Comparison of ENCODE assay signal across 26 mouse cellular contexts in the genomic region with DNA sequence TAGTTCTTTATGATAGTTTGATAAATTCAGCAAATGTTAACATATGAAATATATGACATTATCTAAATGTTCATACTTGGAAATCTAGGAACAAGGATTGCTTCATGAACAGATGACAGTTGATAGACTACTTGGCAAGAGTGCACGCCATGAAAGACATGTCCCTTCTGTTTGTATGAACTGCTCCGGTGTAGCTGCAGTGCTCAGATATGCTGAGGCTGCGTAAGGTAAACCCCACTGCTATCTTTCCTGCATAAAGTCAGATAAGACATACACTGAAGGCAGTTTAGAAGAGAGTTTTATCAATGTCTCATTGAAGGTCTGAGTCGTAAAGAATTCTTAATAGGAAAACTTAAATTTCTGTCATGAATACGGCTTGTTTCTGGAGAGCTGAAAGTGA. TPM values are rescaled to one million over a fixed set of nuclear protein-coding genes. Genes with fewer than 3 reads are reported as not detected.
DNase-seq lines count a peak whose midpoint lies in the region; ATAC-seq and TF ChIP-seq lines count a peak whose summit lies in the region.
"Had no signal": no experiment of that assay in that cellular context is flagged by ENCODE, and none has a peak within 500 bp of the region (broad histone marks: within the 10 kb centered on the region; RNA-seq: fewer than 3 reads in every experiment).

No protein-coding gene starts in this region.

- H3K4me1 ChIP-seq in MEL (ENCODE audit: control insufficient read depth in 1 of 2, insufficient read depth in 2 of 2, low read length in 2 of 2): peaks cover 10 to 14% of the 10 kb centered on the region in 2 experiments; a peak in 3 of 4 replicates
- peaks cover 8% of the 10 kb centered on the region; the same call in 1 of the 2 replicates for H3K4me1 ChIP-seq in liver, adult 2 months (ENCODE audit: control insufficient read depth, insufficient read depth, low read length)
- peaks cover 9% of the 10 kb centered on the region for H3K4me1 ChIP-seq in liver, embryonic 16.5 days (ENCODE audit: control insufficient read depth, low read depth, low read length)
- no peaks in the 10 kb centered on the region for H3K4me1 ChIP-seq in hindbrain, embryonic 16.5 days (ENCODE audit: control insufficient read depth, insufficient read depth, low read depth, low read length)
- H3K4me1 ChIP-seq: embryonic facial prominence, embryonic 15.5 days; forebrain, embryonic 10.5 days; heart, embryonic 15.5 days; hindbrain, embryonic 15.5 days; intestine, embryonic 15.5 days; limb, embryonic 13.5 days; midbrain, embryonic 12.5 days had no signal

- peak overlapping the region; percentile 21; the same call in 1 of the 2 replicates for H3K9ac ChIP-seq in MEL (ENCODE audit: control insufficient read depth, low read depth, low read length, poor library complexity, severe bottlenecking)
- H3K9ac ChIP-seq in liver, adult 2 months (ENCODE audit: low read depth, low read length): no peak overlapping the region
- 0 out of 2 replicates have a peak overlapping the region, but pooled peaks have one; percentile 14 for H3K9ac ChIP-seq in liver, embryonic 16.5 days (ENCODE audit: low read depth, low read length)
- no peak overlapping the region for H3K9ac ChIP-seq in hindbrain, embryonic 16.5 days (ENCODE audit: low read depth, low read length)
- H3K9ac ChIP-seq: embryonic facial prominence, embryonic 15.5 days; forebrain, postnatal 0 days; heart, embryonic 15.5 days; hindbrain, embryonic 15.5 days; intestine, embryonic 15.5 days; limb, embryonic 13.5 days; midbrain, embryonic 12.5 days had no signal

- 63% methylated on average over 5 of the region's 5 CpGs for WGBS in liver, adult 2 months
- 21% methylated on average over 5 of the region's 5 CpGs for WGBS in liver, embryonic 16.5 days (ENCODE audit: insufficient replicate concordance)
- 95% methylated on average over 5 of the region's 5 CpGs for WGBS in hindbrain, embryonic 16.5 days

- H3K27me3 ChIP-seq in MEL (ENCODE audit: control insufficient read depth in 1 of 2, insufficient read depth in 2 of 2, low read length in 2 of 2): no peaks in the 10 kb centered on the region
- no peaks in the 10 kb centered on the region for H3K27me3 ChIP-seq in liver, adult 2 months (ENCODE audit: control insufficient read depth, insufficient read depth, low read length)
- no peaks in the 10 kb centered on the region for H3K27me3 ChIP-seq in liver, embryonic 16.5 days (ENCODE audit: control insufficient read depth, insufficient read depth, low read depth, low read length)
- no peaks in the 10 kb centered on the region for H3K27me3 ChIP-seq in hindbrain, embryonic 16.5 days (replicated peaks; ENCODE audit: control insufficient read depth, insufficient read depth, low read length)
- H3K27me3 ChIP-seq: embryonic facial prominence, embryonic 15.5 days; heart, embryonic 15.5 days; hindbrain, embryonic 15.5 days; intestine, embryonic 15.5 days; limb, embryonic 13.5 days; midbrain, embryonic 12.5 days had no signal

- peak overlapping the region; percentile 39 for H3K4me2 ChIP-seq in liver, embryonic 16.5 days (ENCODE audit: low read depth, low read length)
- H3K4me2 ChIP-seq in hindbrain, embryonic 16.5 days (ENCODE audit: low read length): no peak overlapping the region
- H3K4me2 ChIP-seq: embryonic facial prominence, embryonic 15.5 days; heart, embryonic 15.5 days; hindbrain, embryonic 15.5 days; intestine, embryonic 15.5 days; limb, embryonic 13.5 days; midbrain, embryonic 12.5 days had no signal

- H3K79me2 ChIP-seq in MEL (ENCODE audit: control insufficient read depth, insufficient read depth, low read length, poor library complexity): no peaks in the 10 kb centered on the region
- H3K79me2 ChIP-seq in liver, adult 2 months (ENCODE audit: control insufficient read depth, insufficient read depth, low read length): no peaks in the 10 kb centered on the region

- TF ChIP-seq POLR2A in MEL (IDR thresholded peaks at IDR 0.05; ENCODE audit: control insufficient read depth in 1 of 2, insufficient read depth in 1 of 2, low read depth in 1 of 2, low read length in 2 of 2, poor library complexity in 1 of 2): no peak
- TF ChIP-seq POLR2A in liver, adult 2 months (IDR thresholded peaks at IDR 0.05; ENCODE audit: extremely low read depth, insufficient read depth, low read length): no peak

- H3K27ac ChIP-seq in MEL (ENCODE audit: control insufficient read depth, low read depth, low read length): peak overlapping the region; percentile 91
- H3K27ac ChIP-seq in liver, adult 2 months (replicated peaks; ENCODE audit: insufficient read depth, low read depth, low read length): no peak overlapping the region
- peak overlapping the region; percentile 76 for H3K27ac ChIP-seq in liver, embryonic 16.5 days (ENCODE audit: low read length)
- H3K27ac ChIP-seq in hindbrain, embryonic 16.5 days (ENCODE audit: low read depth, low read length): no peak overlapping the region
- no peak overlapping the region for H3K27ac ChIP-seq in left cerebral cortex, adult 2 months
- H3K27ac ChIP-seq: embryonic facial prominence, embryonic 15.5 days; forebrain, embryonic 10.5 days; heart, embryonic 15.5 days; hindbrain, embryonic 15.5 days; intestine, embryonic 15.5 days; limb, embryonic 13.5 days; macrophage; midbrain, embryonic 12.5 days had no signal

- no peak for TF ChIP-seq RAD21 in MEL (IDR thresholded peaks at IDR 0.05; ENCODE audit: low read depth, low read length)

- intact Hi-C loops in left cerebral cortex, adult 2 months (cut with DNase I): no loop called here

- peak; percentile 77 for DNase-seq in MEL (ENCODE audit: low read depth, low spot score)
- DNase-seq in c-Kit-positive CD71-positive TER-119-negative erythroid progenitor cells, embryonic 14.5 days (ENCODE audit: low read depth): peak; percentile 72
- peak; percentile 37 for DNase-seq in liver, adult 2 months (ENCODE audit: extremely low read depth, low read depth, low spot score)
- DNase-seq in left cerebral cortex, adult 2 months (ENCODE audit: extremely low spot score in 1 of 2, low spot score in 2 of 2): no peak
- DNase-seq in retina, postnatal 1 day: no peak
- DNase-seq in heart, adult 18-20 months: no peak
- DNase-seq: adrenal gland, postnatal 36 days; cerebellum, adult 18-20 months; cerebellum, postnatal 25 days; forebrain, postnatal 0 days; gastrocnemius, postnatal 14 days; kidney, postnatal 4 days; thymus, postnatal 14 days had no signal

- peak; percentile 95 for ATAC-seq in liver, embryonic 16.5 days (ENCODE audit: low read depth)
- no peak for ATAC-seq in hindbrain, embryonic 16.5 days
- ATAC-seq: forebrain, postnatal 0 days; intestine, embryonic 15.5 days had no signal

- peaks cover 12 to 21% of the 10 kb centered on the region in 2 experiments for H3K36me3 ChIP-seq in MEL (ENCODE audit: control insufficient read depth in 1 of 2, insufficient read depth in 2 of 2, low read length in 2 of 2)
- peaks cover 50% of the 10 kb centered on the region for H3K36me3 ChIP-seq in liver, adult 2 months (ENCODE audit: control insufficient read depth, insufficient read depth, low read length)
- H3K36me3 ChIP-seq in liver, embryonic 16.5 days (ENCODE audit: control insufficient read depth, insufficient read depth): peaks cover 25% of the 10 kb centered on the region
- H3K36me3 ChIP-seq in hindbrain, embryonic 16.5 days (ENCODE audit: control insufficient read depth, insufficient read depth, low read length): peaks cover 21% of the 10 kb centered on the region

- no peaks in the 10 kb centered on the region for H3K9me3 ChIP-seq in MEL (replicated peaks; ENCODE audit: insufficient read depth, low read length)
- H3K9me3 ChIP-seq in liver, embryonic 16.5 days (replicated peaks; ENCODE audit: control insufficient read depth, low read length): no peaks in the 10 kb centered on the region
- no peaks in the 10 kb centered on the region for H3K9me3 ChIP-seq in hindbrain, embryonic 16.5 days (ENCODE audit: control insufficient read depth, low read length)
- H3K9me3 ChIP-seq: embryonic facial prominence, embryonic 15.5 days; forebrain, embryonic 10.5 days; heart, embryonic 15.5 days; hindbrain, embryonic 15.5 days; intestine, embryonic 15.5 days; limb, embryonic 13.5 days; midbrain, embryonic 12.5 days had no signal

- H3K4me3 ChIP-seq in MEL (ENCODE audit: control insufficient read depth in 1 of 2, insufficient read depth in 1 of 2, low read depth in 2 of 2, low read length in 2 of 2): peak overlapping the region; percentile 9 to 50; a peak in 2 of 4 replicates
- no peak overlapping the region for H3K4me3 ChIP-seq in liver, adult 2 months (ENCODE audit: insufficient read depth, low read depth, low read length)
- no peak overlapping the region for H3K4me3 ChIP-seq in liver, embryonic 16.5 days (ENCODE audit: low read depth, low read length)
- H3K4me3 ChIP-seq in hindbrain, embryonic 16.5 days (ENCODE audit: low read length): no peak overlapping the region
- no peak overlapping the region for H3K4me3 ChIP-seq in left cerebral cortex, adult 2 months
- H3K4me3 ChIP-seq: embryonic facial prominence, embryonic 15.5 days; forebrain, embryonic 10.5 days; heart, embryonic 15.5 days; hindbrain, embryonic 15.5 days; intestine, embryonic 15.5 days; limb, embryonic 13.5 days; midbrain, embryonic 12.5 days had no signal

- TF ChIP-seq CTCF in MEL (IDR thresholded peaks at IDR 0.05 in 2 of 3, conservative IDR thresholded peaks at IDR 0.05 in 1 of 3; ENCODE audit: control insufficient read depth in 1 of 3, insufficient read depth in 1 of 3, low read depth in 2 of 3, low read length in 3 of 3, poor library complexity in 1 of 3, severe bottlenecking in 1 of 3): no peak
- no peak for TF ChIP-seq CTCF in liver, adult 2 months (IDR thresholded peaks at IDR 0.05; ENCODE audit: low read depth, low read length)
- TF ChIP-seq CTCF in left cerebral cortex, adult 2 months (IDR thresholded peaks at IDR 0.05): no peak

- peak; percentile 94 to 96 for TF ChIP-seq EP300 in MEL (IDR thresholded peaks at IDR 0.05; ENCODE audit: low read depth in 1 of 2, low read length in 2 of 2)

RNA-seq across cellular contexts. Expression of a gene that starts 8.9 kb away (rescaled TPM):
- total RNA-seq in MEL (2012; rRNA removed): 10.9 and 11.7 TPM in 2 replicates
- 10 to 100 TPM in 1 of 2 experiments, not detected in 1; 18.3 TPM for polyA plus RNA-seq in MEL (2012; ENCODE audit: insufficient read depth in 1 of 2, insufficient read length in 2 of 2, low read depth in 1 of 2, low replicate concordance in 2 of 2, missing spikeins in 1 of 2)
- total RNA-seq in liver, adult 2 months (2014; rRNA removed): 4.8 and 5.4 TPM in 2 replicates
- 1.0 and 1.9 TPM in 2 replicates for polyA plus RNA-seq in liver, adult 2 months (2012; rRNA removed)
- 11.9 and 13.7 TPM in 2 replicates for polyA plus RNA-seq in liver, embryonic 16.5 days (2015; fragmentation: Nextera tagmentation; extraction: Ambion mirVana)
- polyA plus RNA-seq in hindbrain, embryonic 16.5 days (2015; fragmentation: Nextera tagmentation; extraction: Ambion mirVana): 9.9 and 13.9 TPM in 2 replicates
- 1 to 10 TPM in 1 of 2 experiments, under 1 TPM in 1; 0.47 to 1.9 TPM for total RNA-seq in left cerebral cortex, adult 2 months (2021)
- 1 to 10 TPM; 1.1 to 2.1 TPM for total RNA-seq in heart, adult 18-20 months (2021)

RNA-seq across cellular contexts. Expression of a gene that starts 8.9 kb away (rescaled TPM):
- 9.4 and 10.6 TPM in 2 replicates for total RNA-seq in MEL (2012; rRNA removed)
- polyA plus RNA-seq in MEL (2012; ENCODE audit: insufficient read depth in 1 of 2, insufficient read length in 2 of 2, low read depth in 1 of 2, low replicate concordance in 2 of 2, missing spikeins in 1 of 2): 10 to 100 TPM in 1 of 2 experiments, not detected in 1; 11.0 TPM
- total RNA-seq in liver, adult 2 months (2014; rRNA removed): 3.6 and 4.5 TPM in 2 replicates
- polyA plus RNA-seq in liver, adult 2 months (2012; rRNA removed): 0.61 and 0.80 TPM in 2 replicates
- 11.0 and 12.0 TPM in 2 replicates for polyA plus RNA-seq in liver, embryonic 16.5 days (2015; fragmentation: Nextera tagmentation; extraction: Ambion mirVana)
- 14.8 and 15.0 TPM in 2 replicates for polyA plus RNA-seq in hindbrain, embryonic 16.5 days (2015; fragmentation: Nextera tagmentation; extraction: Ambion mirVana)
- 1 to 10 TPM; 8.2 to 8.8 TPM for total RNA-seq in left cerebral cortex, adult 2 months (2021)
- total RNA-seq in heart, adult 18-20 months (2021): 1 to 10 TPM; 1.3 to 1.4 TPM

RNA-seq across cellular contexts. Expression of a gene that starts 24.2 kb away (rescaled TPM):
- 0.08 TPM in 1 of 2 replicates, not detected in the other for total RNA-seq in MEL (2012; rRNA removed)
- under 1 TPM in 1 of 2 experiments, not detected in 1; 0.54 TPM for polyA plus RNA-seq in MEL (2012; ENCODE audit: insufficient read depth in 1 of 2, insufficient read length in 2 of 2, low read depth in 1 of 2, low replicate concordance in 2 of 2, missing spikeins in 1 of 2)
- 212 and 304 TPM in 2 replicates for total RNA-seq in liver, adult 2 months (2014; rRNA removed)
- polyA plus RNA-seq in liver, adult 2 months (2012; rRNA removed): 49.8 and 66.9 TPM in 2 replicates
- polyA plus RNA-seq in liver, embryonic 16.5 days (2015; fragmentation: Nextera tagmentation; extraction: Ambion mirVana): 6.1 and 8.0 TPM in 2 replicates
- not detected in 2 replicates for polyA plus RNA-seq in hindbrain, embryonic 16.5 days (2015; fragmentation: Nextera tagmentation; extraction: Ambion mirVana)
- total RNA-seq in left cerebral cortex, adult 2 months (2021): not detected
- 1 to 10 TPM in 1 of 2 experiments, not detected in 1; 5.7 TPM for total RNA-seq in heart, adult 18-20 months (2021)
- total RNA-seq: gastrocnemius, postnatal 14 days; hematopoietic stem cell, adult 5-6 weeks; left cerebral cortex, postnatal 25 days; neutrophil, adult 5-6 weeks had no signal
- polyA plus RNA-seq: forebrain, postnatal 0 days; hindbrain, embryonic 15.5 days; macrophage had no signal

Comparison
In these comparisons a context has a peak if more than half of its experiments do, and no peak if none do; other contexts are left out.
1. H3K27ac ChIP-seq: peak in MEL (single experiment) and liver, embryonic 16.5 days (single experiment); none in liver, adult 2 months (single experiment), hindbrain, embryonic 16.5 days (single experiment) and left cerebral cortex, adult 2 months (single experiment).
2. H3K9ac ChIP-seq: peak in MEL (single experiment) and liver, embryonic 16.5 days (single experiment); none in liver, adult 2 months (single experiment) and hindbrain, embryonic 16.5 days (single experiment).
3. DNase-seq: peak in MEL (single experiment), c-Kit-positive CD71-positive TER-119-negative erythroid progenitor cells, embryonic 14.5 days (single experiment) and liver, adult 2 months (single experiment); none in left cerebral cortex, adult 2 months (0 of 2), retina, postnatal 1 day (single experiment) and heart, adult 18-20 months (0 of 2).
4. H3K4me3 ChIP-seq: peak in MEL (2 of 2); none in liver, adult 2 months (single experiment), liver, embryonic 16.5 days (single experiment), hindbrain, embryonic 16.5 days (single experiment) and left cerebral cortex, adult 2 months (single experiment).
5. RNA of a gene that starts 24.2 kb away (total RNA-seq): 212 to 304 TPM in liver, adult 2 months; 5.7 TPM in heart, adult 18-20 months, 0.08 TPM in MEL and not detected in left cerebral cortex, adult 2 months; every median in the first group is over 10 times any median in the second.